Mouse (Mus musculus): ENCODE measurements around the gene Ttbk1. TPM values are rescaled to one million over a fixed set of nuclear protein-coding genes. Genes with fewer than 3 reads are reported as not detected.
A peak's percentile ranks its signal among the peaks of the same experiment; 100 is the strongest.

Ttbk1 gene
- total and polyA plus RNA-seq, 2 experiments from 2014 or later: 5.6 to 36.5 TPM

GRCm38 (mm10) chr17:46455110-46455691 lies 32.3 kb downstream of the Ttbk1 start:
- Histone ChIP-seq H3K9ac (0 out of 2 replicates have a peak overlapping the region, but pooled peaks have one; percentile 2), H3K27me3 (ENCODE audit: insufficient read depth, low read length) (no peaks in the 10 kb centered on the region), H3K4me3 (ENCODE audit: low read depth, low read length) (peak overlapping the region; percentile 19), H3K9me3 (ENCODE audit: low read length) (no peaks in the 10 kb centered on the region), H3K27ac (ENCODE audit: low read depth, low read length) (no peak overlapping the region), H3K36me3 (ENCODE audit: insufficient read depth) (peaks cover 21% of the 10 kb centered on the region), H3K4me2 (ENCODE audit: low read depth) (peak overlapping the region; percentile 58), H3K4me1 (ENCODE audit: insufficient read depth) (peaks cover 5% of the 10 kb centered on the region; the same call in 1 of the 2 replicates)
- 2% methylated on average over 33 of the region's 33 CpGs for whole genome bisulfite sequencing
- TF ChIP-seq CTCF (IDR thresholded peaks at IDR 0.05; ENCODE audit: low read depth): no peak
- ATAC-seq: peak; percentile 14; the same call in 1 of the 2 replicates
- DNase-seq: no peak

DNA sequence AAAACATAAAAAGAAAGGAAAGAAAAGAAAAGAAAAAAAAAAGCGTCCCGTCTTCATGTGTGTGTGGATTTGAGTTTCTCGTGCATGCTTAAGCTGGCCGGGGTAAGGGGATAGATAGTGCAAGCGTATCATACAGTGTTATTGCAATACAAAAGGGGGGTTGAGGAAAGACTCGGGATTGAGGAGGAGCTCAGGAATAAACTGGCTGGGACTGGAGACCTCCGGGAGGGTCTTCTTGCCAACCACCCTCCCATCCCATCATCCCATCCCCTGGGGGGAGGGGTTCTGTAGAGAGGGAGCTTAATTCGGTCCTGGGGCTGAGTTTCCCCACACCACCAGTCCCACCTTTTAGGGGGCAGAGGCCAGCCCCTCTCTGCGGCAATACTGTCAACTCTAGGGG lies 32.9 kb downstream of the Ttbk1 start:
- Histone ChIP-seq H3K9ac (peak overlapping the region; percentile 2; the same call in 1 of the 2 replicates), H3K36me3 (ENCODE audit: insufficient read depth) (peaks cover 15% of the 10 kb centered on the region), H3K4me2 (ENCODE audit: low read depth) (peak overlapping the region; percentile 58), H3K9me3 (ENCODE audit: low read length) (no peaks in the 10 kb centered on the region), H3K4me3 (ENCODE audit: low read depth, low read length) (peak overlapping the region; percentile 29), H3K4me1 (ENCODE audit: insufficient read depth) (peaks cover 5% of the 10 kb centered on the region; the same call in 1 of the 2 replicates), H3K27ac (ENCODE audit: low read depth, low read length) (no peak overlapping the region), H3K27me3 (ENCODE audit: insufficient read depth, low read length) (no peaks in the 10 kb centered on the region)
- TF ChIP-seq CTCF (IDR thresholded peaks at IDR 0.05; ENCODE audit: low read depth): no peak
- peak; percentile 40 for ATAC-seq
- 2% methylated on average over 9 of the region's 9 CpGs for WGBS
- DNase-seq: peak; percentile 32

GRCm38 (mm10) chr17:46453970-46454411 lies 33.5 kb downstream of the Ttbk1 start:
- Histone ChIP-seq H3K27me3 (ENCODE audit: insufficient read depth, low read length) (no peaks in the 10 kb centered on the region), H3K36me3 (ENCODE audit: insufficient read depth) (peaks cover 12% of the 10 kb centered on the region), H3K9me3 (ENCODE audit: low read length) (no peaks in the 10 kb centered on the region), H3K27ac (ENCODE audit: low read depth, low read length) (no peak overlapping the region), H3K4me1 (ENCODE audit: insufficient read depth) (peaks cover 5% of the 10 kb centered on the region; the same call in 1 of the 2 replicates), H3K9ac (peak overlapping the region; percentile 2), H3K4me3 (ENCODE audit: low read depth, low read length) (peak overlapping the region; percentile 29), H3K4me2 (ENCODE audit: low read depth) (peak overlapping the region; percentile 58)
- ATAC-seq: peak; percentile 69
- TF ChIP-seq CTCF (IDR thresholded peaks at IDR 0.05; ENCODE audit: low read depth): peak; percentile 56
- peak; percentile 50 for DNase-seq
- WGBS: 2% methylated on average over 26 of the region's 26 CpGs

DNA sequence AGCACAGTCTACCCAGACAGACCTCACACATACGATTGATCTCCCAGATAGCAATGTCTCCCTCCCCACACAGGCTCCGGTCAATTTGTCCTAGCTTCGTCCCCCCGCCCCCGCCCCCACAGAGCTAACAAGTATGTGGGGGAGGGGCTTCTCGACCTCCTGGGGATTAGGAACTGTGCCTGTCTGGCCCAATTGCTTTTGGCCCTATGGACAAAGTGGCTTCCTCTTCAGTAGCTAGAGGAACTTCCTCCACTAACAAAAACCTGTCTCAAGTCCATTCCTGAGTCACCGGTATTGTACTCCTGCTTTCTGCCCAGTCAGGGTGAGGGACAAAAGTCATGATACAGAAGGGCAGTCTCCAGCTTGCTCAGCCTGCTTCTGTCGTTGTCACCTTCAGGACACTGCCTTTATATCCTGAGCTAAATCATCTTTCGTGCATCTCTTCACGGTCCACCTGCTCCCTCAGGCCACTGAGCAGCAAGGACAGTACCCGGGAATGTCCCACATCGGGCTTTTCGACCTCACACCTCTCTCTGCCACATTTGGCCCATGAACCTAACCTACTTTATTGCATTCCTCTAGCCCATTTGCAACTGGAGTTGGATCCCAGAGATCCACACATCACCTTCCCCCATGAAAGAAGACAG lies 34.0 kb downstream of the Ttbk1 start:
- Histone ChIP-seq H3K27ac (ENCODE audit: low read depth, low read length) (no peak overlapping the region), H3K4me2 (ENCODE audit: low read depth) (peak overlapping the region; percentile 58), H3K9me3 (ENCODE audit: low read length) (no peaks in the 10 kb centered on the region), H3K4me1 (ENCODE audit: insufficient read depth) (peaks cover 5% of the 10 kb centered on the region; the same call in 1 of the 2 replicates), H3K36me3 (ENCODE audit: insufficient read depth) (peaks cover 8% of the 10 kb centered on the region), H3K27me3 (ENCODE audit: insufficient read depth, low read length) (no peaks in the 10 kb centered on the region), H3K9ac (no peak overlapping the region), H3K4me3 (ENCODE audit: low read depth, low read length) (no peak overlapping the region)
- 12% methylated on average over 12 of the region's 13 CpGs for WGBS
- ATAC-seq: no peak
- no peak for DNase-seq
- TF ChIP-seq CTCF (IDR thresholded peaks at IDR 0.05; ENCODE audit: low read depth): no peak

GRCm38 (mm10) chr17:46452683-46453082 lies 34.8 kb downstream of the Ttbk1 start:
- H3K27me3 ChIP-seq (ENCODE audit: insufficient read depth, low read length): no peaks in the 10 kb centered on the region
- no peak overlapping the region for H3K4me2 ChIP-seq (ENCODE audit: low read depth)
- H3K4me3 ChIP-seq (ENCODE audit: low read depth, low read length): no peak overlapping the region
- no peak for TF ChIP-seq CTCF (IDR thresholded peaks at IDR 0.05; ENCODE audit: low read depth)
- H3K4me1 ChIP-seq (ENCODE audit: insufficient read depth): peaks cover 5% of the 10 kb centered on the region; the same call in 1 of the 2 replicates
- WGBS: 37% methylated on average over 5 of the region's 5 CpGs
- DNase-seq (no peak), ATAC-seq (no peak)
- H3K27ac ChIP-seq (ENCODE audit: low read depth, low read length): no peak overlapping the region
- no peaks in the 10 kb centered on the region for H3K9me3 ChIP-seq (ENCODE audit: low read length)
- no peak overlapping the region for H3K9ac ChIP-seq
- H3K36me3 ChIP-seq (ENCODE audit: insufficient read depth): peaks cover 4% of the 10 kb centered on the region; the same call in 1 of the 2 replicates

- no peak for TF ChIP-seq CTCF (IDR thresholded peaks at IDR 0.05; ENCODE audit: low read depth)
- Histone ChIP-seq H3K4me1 (ENCODE audit: insufficient read depth) (no peaks in the 10 kb centered on the region), H3K9me3 (ENCODE audit: low read length) (no peaks in the 10 kb centered on the region), H3K36me3 (ENCODE audit: insufficient read depth) (peaks cover 27% of the 10 kb centered on the region), H3K27me3 (ENCODE audit: insufficient read depth, low read length) (no peaks in the 10 kb centered on the region), H3K4me3 (ENCODE audit: low read depth, low read length) (no peak overlapping the region), H3K4me2 (ENCODE audit: low read depth) (no peak overlapping the region), H3K27ac (ENCODE audit: low read depth, low read length) (no peak overlapping the region), H3K9ac (no peak overlapping the region)
- ATAC-seq (no peak), DNase-seq (no peak)
- WGBS: 92% methylated on average over 16 of the region's 16 CpGs
Observed at GRCm38 (mm10) chr17:46446264-46446663, 41.2 kb downstream of the Ttbk1 start.

All from forebrain, postnatal 0 days (tissue).